Mouse (Mus musculus): ENCODE results near the gene Lrba. TPM values are rescaled to one million over a fixed set of nuclear protein-coding genes. Genes with fewer than 3 reads are reported as not detected.
A peak's percentile ranks its signal among the peaks of the same experiment; 100 is the strongest.

The Lrba gene
- total RNA-seq, 2 experiments from 2014 or later = 24.1 to 33.4 TPM

DNA sequence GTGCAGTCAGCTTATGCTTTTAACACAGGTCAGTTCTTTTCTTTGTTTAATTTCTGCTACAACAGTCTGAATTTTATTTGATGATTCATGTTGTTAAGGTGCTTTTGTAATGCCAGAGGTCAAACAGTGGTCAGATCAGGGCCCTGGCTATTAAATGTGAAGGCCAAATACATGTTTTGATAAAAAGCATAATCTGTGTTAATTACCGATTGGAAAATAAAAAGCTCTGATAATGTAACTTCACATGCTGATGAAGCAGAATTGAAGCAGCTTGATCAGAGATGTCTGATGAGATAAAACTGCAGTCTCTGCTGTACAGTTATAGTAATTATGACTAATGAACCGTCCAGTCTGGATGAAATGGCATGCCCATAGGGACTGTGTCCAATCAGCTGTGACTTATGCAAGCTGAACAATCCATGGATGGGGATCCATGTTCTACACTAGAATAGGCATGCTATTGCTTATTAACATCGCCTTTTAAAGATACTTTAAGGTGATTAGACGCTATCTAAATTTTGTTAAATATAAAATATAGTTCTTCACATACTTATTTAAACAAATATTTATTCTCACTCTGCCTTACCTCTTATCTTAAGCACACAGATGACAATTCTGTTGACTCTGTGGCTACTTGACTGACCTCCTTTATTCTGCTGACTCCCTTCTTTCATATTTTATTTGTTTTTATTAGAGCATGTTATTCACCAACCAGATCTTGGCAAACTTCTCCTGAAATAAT is 336.0 kb downstream of the Lrba start:
- no peak for DNase-seq

DNA sequence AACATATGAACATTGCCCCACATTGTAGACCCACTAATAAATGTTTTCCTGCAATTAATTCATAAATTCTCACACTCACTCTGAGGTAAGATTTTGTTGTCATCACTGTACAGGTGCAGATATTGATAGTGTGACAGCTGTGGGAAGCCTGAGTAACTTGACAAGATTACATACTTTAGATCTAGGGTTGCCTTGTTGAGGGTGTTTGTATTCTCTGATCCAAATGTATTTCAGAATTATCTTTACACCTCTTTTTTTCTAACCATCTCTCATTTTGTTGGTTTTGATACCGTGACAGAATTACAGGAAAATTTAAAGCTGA is 336.5 kb downstream of the Lrba start:
- no peak for DNase-seq

DNA sequence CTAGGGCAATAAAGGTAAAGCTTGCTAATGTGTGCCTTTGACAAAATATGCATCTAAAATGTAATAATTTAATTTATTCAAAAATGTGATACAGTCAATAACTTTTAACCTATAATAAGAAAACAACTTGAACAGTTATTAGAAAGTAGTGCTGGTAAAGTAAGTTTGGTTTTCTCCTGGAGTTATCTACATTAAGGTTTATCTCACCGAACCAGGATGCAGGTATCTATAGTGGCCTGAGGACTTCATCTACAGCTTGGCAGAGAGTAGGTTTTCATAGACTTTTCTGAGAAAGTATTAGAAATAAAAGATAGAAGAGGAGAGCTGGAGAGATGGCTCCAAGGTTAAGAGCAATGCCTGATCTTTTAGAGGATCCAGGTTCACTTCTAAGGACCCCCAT is 336.9 kb downstream of the Lrba start:
- DNase-seq = no peak

DNA sequence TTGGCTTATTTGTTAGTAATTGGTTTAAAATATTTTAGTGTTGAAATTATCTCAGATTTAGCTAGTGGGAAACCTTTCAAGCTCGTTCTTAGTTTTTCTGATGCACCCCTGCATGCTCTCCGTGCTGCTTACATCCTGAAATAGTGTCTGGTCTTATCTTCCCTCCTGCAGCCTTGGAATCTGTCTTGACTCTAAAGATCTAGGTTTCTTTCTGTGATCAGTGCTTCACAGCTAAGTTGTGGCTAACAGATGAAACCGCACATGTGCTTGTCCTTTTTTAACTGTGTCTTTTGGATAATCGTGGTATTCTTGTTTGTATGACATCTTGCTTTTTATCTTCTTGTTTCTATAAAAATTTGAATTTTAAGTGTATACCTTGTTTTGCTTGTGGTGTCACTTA is 342.8 kb downstream of the Lrba start:
- DNase-seq = no peak

DNA sequence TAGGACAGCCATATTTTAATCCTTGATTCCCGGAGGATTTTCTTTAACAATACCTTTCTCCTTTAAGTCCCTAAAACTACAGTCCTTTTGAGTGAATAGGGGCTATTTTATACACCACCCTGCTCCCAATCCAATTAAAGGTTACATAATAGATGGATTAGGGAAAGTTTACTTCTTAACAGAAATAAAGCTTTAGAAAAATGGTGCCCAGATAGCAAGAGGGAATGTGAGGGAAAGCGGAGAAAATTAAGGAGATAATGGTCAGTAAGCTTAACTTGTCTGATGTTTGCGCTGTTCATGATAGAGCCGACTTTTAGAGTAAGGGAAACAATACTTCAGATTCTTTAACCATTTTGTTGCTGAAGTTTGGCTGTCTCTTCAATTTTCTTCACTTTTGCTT is 347.0 kb downstream of the Lrba start:
- DNase-seq = no peak

DNA sequence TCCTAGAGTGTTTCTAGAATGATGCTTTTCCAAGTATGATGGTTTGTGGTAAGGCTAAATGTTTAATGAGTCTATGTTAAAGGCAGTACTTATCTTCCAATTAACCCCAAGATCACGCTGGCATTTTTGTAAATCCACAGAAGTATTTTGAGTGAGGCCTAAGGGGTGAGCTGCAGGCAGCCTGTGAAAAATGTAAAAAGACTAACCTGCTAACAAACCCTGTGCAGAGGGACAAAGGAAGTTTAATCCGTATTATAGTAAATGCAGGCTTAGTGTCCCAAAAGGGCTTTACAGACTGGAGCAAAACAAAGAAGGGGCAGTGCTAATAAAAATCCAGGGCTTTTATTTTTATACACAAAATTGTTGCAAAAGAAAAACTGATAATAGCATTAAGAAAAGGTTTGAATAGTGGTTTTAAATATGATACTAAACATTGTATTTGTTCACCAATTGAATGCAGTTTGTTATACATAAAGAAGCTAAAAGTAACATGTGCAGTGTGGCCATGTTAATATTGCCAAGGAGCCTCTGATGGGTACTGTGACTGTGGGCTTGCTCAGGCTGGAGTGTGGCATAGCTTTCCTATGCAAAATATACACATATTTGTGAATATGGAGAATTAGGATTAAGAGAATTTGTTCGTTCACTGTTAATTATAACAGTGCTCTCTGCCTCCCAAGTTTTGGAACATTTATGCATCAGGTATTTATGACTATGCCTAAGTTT is 348.2 kb downstream of the Lrba start:
- no peak for DNase-seq

DNA sequence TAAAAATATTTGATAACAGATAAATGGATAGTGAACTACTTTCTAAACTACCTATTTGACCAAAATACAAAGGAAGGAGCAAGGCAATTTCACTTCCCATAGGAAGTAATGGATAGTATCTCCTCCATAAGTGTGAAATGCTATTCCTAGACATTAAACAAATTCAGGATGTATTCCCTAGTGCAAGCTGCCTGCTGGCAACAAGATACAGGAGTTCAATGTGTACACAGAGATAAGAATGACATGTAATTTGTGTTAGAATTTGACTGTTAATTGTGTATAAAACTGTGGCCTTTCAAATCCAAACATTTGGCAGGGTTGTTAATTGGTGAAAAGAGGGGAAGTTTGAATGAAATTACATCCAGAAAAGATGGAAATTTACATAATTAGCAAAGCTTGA is 350.8 kb downstream of the Lrba start:
- no peak for DNase-seq

DNA sequence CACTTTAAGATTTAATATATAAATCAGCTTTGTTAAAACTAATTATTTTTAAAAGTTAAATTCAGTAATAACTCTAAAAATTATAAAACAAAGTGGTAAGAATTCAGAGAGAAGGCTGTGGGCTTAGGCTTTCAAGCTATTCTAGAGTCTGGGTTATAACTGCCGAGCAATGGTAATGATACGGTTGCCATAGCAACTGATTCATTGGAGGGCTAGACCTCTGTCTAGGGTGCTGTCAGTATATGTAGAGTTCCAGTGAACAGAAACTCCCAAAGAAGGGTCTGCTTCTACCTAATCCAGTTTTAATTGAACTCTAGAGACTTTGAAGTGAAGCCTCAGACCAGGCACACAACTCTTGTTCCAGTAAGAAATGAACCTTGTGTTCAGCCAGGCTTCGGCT is 377.8 kb downstream of the Lrba start:
- no peak for DNase-seq

DNA sequence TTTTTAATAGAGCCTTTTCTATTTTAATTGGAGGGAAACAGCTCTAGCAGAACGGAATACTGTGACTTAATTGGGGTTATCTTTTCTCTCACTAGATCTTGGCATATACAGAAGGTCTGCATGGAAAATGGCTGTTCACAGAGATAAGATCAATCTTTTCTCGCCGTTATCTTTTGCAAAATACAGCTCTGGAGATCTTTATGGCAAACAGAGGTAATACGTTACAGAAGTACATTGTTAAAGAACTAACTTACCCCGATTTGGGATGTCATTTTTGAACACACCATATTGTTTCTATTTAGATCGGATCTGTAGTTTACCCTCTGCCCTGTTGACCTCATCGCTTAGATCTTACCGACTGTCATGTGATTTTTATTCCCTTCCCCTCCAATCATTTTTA is 381.3 kb downstream of the Lrba start:
- no peak for DNase-seq

DNA sequence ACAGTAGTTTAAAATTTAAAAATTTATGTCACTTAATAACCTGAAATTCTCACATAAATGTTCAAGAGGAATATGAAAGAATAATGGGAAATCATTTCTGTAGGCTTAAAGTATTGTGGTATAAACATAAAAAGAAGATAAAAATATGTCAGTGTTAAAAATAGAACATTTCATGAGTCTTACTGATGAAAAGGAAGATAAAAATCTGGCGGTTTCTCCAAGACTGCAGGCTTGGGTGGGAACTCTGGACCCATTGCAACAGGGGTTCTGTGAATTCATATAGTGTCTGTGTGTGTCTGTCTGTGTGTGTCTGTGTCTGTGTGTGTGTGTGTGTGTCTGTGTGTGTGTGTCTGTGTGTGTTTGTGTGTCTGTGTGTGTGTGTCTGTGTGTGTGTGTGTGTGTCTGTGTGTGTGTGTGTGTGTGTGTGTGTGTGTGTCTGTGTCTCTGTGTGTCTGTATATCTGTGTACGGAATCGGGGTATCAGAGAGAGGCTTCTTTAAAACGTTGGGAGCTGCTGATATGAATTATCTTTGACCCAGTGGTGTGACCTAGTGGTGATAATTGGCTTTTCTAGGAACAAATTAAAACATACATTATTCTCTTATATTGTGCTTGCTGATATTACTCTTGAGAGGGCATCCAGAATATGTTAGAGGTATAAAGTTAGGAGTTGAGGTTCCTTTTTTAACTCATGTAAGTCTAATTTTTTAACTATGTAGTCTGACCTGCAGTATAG is 402.7 kb downstream of the Lrba start:
- DNase-seq = no peak

DNA sequence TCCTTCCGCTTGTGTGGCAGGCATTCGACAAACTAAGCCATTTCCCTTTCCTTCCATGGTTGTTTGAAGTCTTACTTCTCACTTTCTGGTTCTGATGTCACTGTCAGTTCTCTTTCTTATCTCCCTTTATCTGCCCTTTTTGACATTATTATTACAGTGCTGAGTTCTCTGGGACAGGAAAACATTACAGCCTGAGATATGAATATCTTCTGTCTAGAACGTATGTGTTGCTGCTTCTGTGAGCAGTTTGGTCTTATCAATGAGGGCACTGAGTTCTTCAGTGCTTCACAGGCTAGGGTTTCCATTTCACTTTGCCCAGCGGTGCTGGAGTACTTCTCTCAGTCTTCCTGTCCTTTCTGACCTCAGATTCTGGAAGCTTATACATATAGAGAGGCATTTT is 404.9 kb downstream of the Lrba start:
- DNase-seq = no peak

DNA sequence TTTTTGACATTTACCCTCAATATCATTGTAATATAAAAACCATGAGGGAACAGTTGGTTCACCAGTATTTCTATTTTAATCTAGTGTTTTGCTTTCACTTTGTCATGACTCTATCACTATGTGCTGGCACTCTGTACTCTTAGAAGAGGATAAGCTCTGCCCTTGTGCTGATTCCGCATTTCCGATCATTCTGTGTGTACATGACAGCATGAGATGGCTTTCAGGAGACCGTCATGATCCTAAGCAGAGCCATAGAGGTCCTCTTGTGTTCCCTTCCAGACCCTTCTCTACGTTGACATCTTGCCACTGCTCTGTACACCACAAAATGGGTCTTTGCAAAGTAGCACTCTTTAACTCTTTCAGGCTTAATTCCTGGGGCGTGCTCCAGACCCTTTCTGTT is 411.0 kb downstream of the Lrba start:
- DNase-seq = no peak

DNA sequence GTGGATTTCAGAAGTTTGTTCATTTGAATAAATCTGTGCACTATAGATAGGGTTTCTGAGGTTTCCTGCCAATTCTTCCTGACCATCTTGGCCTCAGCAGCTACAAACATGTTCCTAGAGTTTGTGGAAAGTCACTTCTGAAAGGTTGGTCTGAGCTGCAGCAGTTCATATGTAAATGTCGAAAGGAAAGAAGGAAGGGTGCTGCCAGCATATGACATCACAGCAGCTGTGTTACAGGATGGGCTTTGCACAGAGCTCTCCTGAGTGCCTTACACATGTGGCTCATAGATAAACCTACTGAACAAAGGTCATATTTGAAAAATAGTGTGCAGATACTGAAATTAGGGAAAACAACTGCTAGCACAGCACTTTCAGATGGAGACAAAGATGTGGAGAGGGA is 411.5 kb downstream of the Lrba start:
- DNase-seq = peak; percentile 3

DNA sequence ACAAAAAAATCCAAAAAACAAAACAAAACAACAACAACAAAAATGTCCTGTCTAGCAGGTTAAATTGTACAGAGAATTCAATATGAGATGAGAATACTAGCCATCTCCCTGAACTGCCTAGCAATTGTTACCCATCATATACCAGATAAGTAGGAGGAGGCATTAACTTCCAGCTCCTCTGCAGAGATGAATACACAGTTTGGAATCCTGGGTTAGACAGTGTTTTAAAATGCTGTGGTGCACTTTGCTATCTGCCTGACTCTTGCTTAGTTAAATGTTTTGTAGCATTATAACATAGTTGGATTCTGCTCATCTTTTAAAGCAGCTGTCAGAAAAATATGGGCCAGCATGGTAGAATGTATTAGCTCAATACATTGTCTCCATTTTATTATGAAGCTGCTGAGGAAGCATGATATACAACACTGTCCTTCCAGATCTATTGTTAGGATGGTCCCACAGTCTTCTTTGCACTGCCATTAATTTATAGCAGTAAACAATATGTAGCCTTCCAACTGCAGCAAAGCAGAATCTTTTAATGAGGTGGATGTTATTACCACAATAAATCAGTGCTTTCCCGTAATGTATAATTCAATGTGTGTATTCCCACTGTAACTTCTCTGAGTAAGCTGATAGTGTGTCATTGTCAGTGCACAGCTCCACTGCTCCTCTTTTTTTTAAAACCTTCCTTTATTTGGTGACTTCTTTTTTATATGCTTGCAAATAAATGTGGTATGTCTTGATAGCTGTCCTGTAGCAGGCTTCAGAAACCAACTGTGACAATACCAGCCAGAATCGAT is 414.3 kb downstream of the Lrba start:
- DNase-seq = no peak

DNA sequence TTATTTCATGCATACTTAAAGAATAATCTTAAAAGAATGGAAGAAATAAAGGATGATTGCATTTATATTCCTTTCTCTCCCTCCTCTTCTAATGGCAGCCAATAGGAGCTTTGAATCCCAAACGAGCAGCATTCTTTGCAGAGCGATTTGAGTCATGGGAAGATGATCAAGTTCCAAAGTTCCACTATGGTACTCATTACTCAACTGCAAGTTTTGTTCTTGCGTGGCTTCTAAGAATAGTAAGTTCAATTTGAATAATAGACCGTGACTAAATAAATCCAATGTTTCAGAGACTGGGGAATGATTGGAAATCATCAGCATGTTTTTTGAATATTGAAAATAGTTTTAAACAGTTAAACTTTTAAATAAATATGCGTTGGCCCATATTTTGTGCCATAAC is 416.9 kb downstream of the Lrba start:
- no peak for DNase-seq

DNA sequence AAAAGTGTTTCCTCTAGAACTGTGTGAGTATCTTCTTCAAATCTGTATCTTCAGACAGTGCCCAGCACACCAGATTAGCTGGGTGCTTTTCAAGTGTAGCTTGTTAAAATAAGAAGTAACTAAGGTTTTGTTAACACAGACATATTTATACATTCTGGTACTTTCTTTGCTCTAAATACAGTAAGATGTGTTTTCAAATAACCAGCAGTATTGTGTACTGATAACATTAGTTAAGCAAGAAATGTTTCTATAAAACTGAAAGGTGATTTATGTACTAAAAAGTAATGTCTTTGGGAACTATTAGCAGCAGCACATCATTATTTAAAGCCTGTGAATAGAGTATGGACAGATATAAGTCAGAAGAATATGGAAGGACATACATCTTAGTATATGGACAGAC is 417.3 kb downstream of the Lrba start:
- DNase-seq = no peak

DNA sequence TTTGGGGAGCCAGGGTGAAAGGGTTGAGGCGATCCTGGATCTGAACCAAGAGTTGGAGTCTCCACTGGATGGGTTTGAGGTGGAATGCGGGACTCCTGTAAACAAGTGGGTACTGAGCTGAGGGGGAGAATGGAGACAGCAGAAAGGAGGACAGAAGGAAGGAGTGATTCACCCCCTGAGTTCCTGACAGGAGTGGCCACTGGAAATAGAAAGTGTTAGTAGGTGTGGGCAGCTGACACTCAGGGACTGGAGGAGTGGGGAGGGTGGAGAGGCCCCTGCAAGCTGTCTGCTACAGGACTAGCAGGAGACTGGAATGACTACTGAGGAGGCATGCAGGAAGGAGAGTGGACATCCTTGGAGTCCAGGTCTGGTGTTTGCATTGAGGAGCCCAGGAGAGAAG is 422.3 kb downstream of the Lrba start:
- no peak for DNase-seq

DNA sequence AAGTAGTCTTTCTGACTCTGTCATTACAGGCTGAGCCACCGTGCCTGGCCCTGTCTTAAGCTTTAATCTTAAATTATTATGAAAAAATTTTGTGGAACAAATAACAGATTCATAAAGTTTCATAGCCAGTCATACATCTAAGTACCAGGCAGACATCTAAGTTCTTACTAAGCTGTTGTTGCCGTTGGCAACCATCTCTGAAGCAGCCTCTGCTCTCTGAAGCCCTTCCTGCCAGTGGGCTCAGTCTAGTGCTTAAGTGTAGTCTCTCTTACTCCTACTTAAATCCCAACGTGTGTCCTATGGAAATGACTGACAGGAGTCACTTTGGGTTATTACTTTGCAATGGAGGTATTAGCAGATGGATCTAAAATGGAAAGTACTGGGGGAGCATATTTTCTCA is 426.5 kb downstream of the Lrba start:
- DNase-seq = no peak

DNA sequence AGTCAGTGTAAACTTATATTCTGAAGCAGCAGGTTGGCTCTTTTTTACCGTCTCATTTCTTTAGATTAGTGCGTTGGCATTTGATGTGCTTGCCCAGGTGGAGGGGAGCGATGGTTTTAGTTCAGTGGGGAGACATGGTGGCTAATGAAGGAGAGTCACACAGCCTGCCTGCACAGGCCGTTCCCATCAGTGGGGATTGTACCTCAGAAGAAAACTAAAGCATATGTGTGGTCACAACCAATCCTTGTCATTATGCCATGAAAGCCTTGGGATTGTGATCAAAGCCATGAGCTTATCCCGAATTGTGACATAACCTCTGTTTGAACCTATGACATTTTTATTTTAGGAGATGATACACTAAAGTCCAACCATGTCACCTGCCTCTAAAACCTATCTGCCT is 434.8 kb downstream of the Lrba start:
- no peak for DNase-seq

DNA sequence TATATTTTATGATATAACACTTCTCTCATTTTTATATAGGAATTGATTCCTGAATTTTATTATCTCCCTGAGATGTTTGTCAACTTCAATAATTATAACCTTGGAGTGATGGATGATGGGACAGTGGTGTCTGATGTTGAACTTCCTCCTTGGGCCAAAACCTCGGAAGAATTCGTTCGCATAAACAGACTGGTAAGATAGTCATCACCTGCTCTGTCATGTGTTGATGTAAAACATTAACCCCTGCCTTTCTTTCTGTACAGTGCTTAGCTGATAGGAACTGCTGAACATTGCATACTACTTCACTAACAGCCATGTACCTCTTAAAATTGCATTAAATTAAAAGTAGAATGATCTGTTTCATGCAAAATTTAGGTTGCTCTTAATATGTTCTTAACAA is 439.9 kb downstream of the Lrba start:
- no peak for DNase-seq

DNA sequence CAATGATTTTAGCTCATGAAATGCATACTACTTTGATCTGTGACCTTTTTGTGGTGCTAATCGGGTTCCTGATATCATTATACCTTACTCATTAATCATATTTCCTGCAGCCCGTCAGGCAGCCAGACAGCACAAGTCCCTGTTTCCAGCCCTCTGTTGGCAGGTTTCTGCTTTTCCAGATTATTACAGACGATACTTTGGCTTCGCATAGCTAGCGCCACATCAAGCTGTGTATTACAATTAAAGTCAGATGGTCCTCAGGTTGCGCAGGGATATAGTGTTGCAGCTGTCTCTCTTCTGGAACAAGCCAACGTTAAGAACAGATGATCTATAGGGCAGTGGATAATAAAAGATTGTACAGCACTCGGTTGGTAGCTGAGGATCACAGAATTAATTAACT is 443.7 kb downstream of the Lrba start:
- no peak for DNase-seq

DNA sequence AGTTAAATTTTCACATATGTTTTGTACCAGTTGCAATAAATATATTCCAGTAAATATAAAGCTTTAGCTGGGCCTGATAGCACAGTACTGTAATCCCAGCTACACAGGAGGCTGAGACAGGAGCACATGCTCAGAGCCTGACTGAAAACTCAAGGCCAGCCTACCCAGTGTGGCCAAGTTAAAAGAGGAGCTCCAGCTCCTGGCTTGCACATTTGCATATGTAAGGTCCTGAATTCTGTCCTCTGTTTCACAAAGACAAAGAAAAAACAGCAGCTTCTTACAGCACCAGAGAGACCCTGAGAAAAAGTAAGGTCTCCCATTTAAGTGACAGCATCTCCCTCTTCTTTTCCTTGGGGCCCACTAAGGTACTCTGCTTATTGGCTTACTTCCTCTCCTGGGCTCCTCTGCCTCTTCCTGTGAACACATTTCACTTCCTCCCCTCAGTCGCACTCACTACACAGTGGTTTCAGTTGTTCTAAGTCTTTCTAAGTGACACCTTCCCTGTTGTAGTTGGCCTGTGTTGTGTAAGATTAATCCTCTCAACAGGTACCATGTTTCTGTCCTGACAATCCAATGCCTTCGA is 453.2 kb downstream of the Lrba start:
- DNase-seq = no peak

All from adrenal gland, postnatal 10 days (tissue).